Mouse (Mus musculus): ENCODE measurements around the gene Spast.

DNA sequence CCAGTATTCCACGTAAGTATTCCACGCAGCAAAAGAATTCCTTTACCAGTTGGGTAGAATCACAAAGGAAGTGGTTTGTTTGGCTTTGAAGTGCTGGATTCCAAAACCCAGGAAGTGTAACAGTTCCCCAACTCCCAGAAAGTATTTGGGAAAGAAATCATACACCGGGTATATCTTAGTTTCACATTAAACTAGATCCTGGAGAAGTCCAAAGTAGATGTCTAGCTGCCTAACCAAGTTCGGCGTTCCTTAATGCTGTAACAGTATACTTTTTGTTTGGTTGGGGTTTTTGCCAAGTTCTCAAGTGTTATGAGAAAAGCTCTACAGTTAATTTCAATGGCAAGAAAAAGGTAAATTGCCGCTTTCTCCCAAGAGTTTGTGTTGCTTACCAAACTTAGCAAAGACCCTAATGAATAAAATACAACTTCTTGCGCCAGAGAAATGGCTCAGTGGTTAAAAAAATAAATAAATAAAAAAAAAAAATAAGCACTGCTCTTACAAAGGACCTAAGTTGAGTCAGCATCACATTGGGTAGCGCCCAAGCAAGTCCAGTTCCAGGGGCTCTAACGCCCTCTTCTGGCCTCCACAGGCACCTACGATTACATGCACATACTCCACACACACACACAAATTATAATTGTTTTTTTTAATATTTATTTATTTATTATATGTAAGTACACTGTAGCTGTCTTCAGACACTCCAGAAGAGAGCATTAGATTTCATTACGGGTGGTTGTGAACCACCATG lies 42.5 kb upstream of the Spast start:
- TF ChIP-seq CTCF (IDR thresholded peaks at IDR 0.05; ENCODE audit: low read depth, low read length) (peak; percentile 64), POLR2A (IDR thresholded peaks at IDR 0.05; ENCODE audit: extremely low read depth, insufficient read depth, low read length) (no peak)

All from liver, adult 2 months (tissue).